Mouse (Mus musculus): Measurements from ENCODE around the gene Kxd1. TPM values are rescaled to one million over a fixed set of nuclear protein-coding genes. Genes with fewer than 3 reads are reported as not detected.

The Kxd1 gene
- polyA plus RNA-seq (2015; fragmentation: Illumina TruSeq; extraction: RNeasy Lipid Tissue Mini Kit (QIAGEN cat#74804); ENCODE audit: insufficient read depth, low read depth, low replicate concordance), result 14.3 TPM

GRCm38 (mm10) chr8:70527512-70528181, at the start of gene Kxd1, which contains the start of gene Fkbp8:
Gene Kxd1 (minus strand): TSS chr8:70527956.
Gene Fkbp8 (plus strand): TSS chr8:70527724.

GRCm38 (mm10) chr8:70539077-70539813, 11.5 kb upstream of the Kxd1 start, which contains the start of gene Ell:
Gene Ell (plus strand): TSS chr8:70539457.

GRCm38 (mm10) chr8:70510228-70510915, 17.4 kb downstream of the Kxd1 start, which contains the start of gene Uba52:
Gene Uba52 (minus strand): TSS chr8:70510801.

GRCm38 (mm10) chr8:70506328-70507026, 21.3 kb downstream of the Kxd1 start, which contains the start of gene Rex1bd:
Gene Rex1bd (minus strand): TSS chr8:70506752.

GRCm38 (mm10) chr8:70492664-70493640, 34.8 kb downstream of the Kxd1 start, which contains the start of gene Crlf1:
Gene Crlf1 (plus strand): TSS chr8:70493158.

GRCm38 (mm10) chr8:70486941-70487520, 40.7 kb downstream of the Kxd1 start, which contains the start of gene Tmem59l:
Gene Tmem59l (minus strand): TSS chr8:70487358.

GRCm38 (mm10) chr8:70476333-70477268, 51.2 kb downstream of the Kxd1 start, which contains the start of gene Klhl26:
Gene Klhl26 (minus strand): TSS chr8:70476968.

Other genes starting within 250 kb of the Kxd1 start
- gene Homer3, start 245.1 kb downstream of the Kxd1 start, polyA plus RNA-seq (2015; fragmentation: Illumina TruSeq; extraction: RNeasy Lipid Tissue Mini Kit (QIAGEN cat#74804); ENCODE audit: insufficient read depth, low read depth, low replicate concordance), result 3.4 TPM
- gene Ddx49, start 225.5 kb downstream of the Kxd1 start, polyA plus RNA-seq (2015; fragmentation: Illumina TruSeq; extraction: RNeasy Lipid Tissue Mini Kit (QIAGEN cat#74804); ENCODE audit: insufficient read depth, low read depth, low replicate concordance), result 16.1 TPM
- gene Cope, start 225.4 kb downstream of the Kxd1 start, polyA plus RNA-seq (2015; fragmentation: Illumina TruSeq; extraction: RNeasy Lipid Tissue Mini Kit (QIAGEN cat#74804); ENCODE audit: insufficient read depth, low read depth, low replicate concordance), result 97.1 TPM
- gene Cers1, start 212.2 kb downstream of the Kxd1 start, polyA plus RNA-seq (2015; fragmentation: Illumina TruSeq; extraction: RNeasy Lipid Tissue Mini Kit (QIAGEN cat#74804); ENCODE audit: insufficient read depth, low read depth, low replicate concordance), result not detected
- not detected for gene Gdf1, start 198.1 kb downstream of the Kxd1 start, polyA plus RNA-seq (2015; fragmentation: Illumina TruSeq; extraction: RNeasy Lipid Tissue Mini Kit (QIAGEN cat#74804); ENCODE audit: insufficient read depth, low read depth, low replicate concordance)
- 9.1 TPM for gene Upf1, start 174.7 kb downstream of the Kxd1 start, polyA plus RNA-seq (2015; fragmentation: Illumina TruSeq; extraction: RNeasy Lipid Tissue Mini Kit (QIAGEN cat#74804); ENCODE audit: insufficient read depth, low read depth, low replicate concordance)
- not detected for gene Comp, start 154.4 kb downstream of the Kxd1 start, polyA plus RNA-seq (2015; fragmentation: Illumina TruSeq; extraction: RNeasy Lipid Tissue Mini Kit (QIAGEN cat#74804); ENCODE audit: insufficient read depth, low read depth, low replicate concordance)
- 6.0 TPM for gene Crtc1, start 88.4 kb downstream of the Kxd1 start, polyA plus RNA-seq (2015; fragmentation: Illumina TruSeq; extraction: RNeasy Lipid Tissue Mini Kit (QIAGEN cat#74804); ENCODE audit: insufficient read depth, low read depth, low replicate concordance)
- 4.2 TPM for gene Klhl26, start 51.0 kb downstream of the Kxd1 start, polyA plus RNA-seq (2015; fragmentation: Illumina TruSeq; extraction: RNeasy Lipid Tissue Mini Kit (QIAGEN cat#74804); ENCODE audit: insufficient read depth, low read depth, low replicate concordance)
- gene Tmem59l, start 40.6 kb downstream of the Kxd1 start, polyA plus RNA-seq (2015; fragmentation: Illumina TruSeq; extraction: RNeasy Lipid Tissue Mini Kit (QIAGEN cat#74804); ENCODE audit: insufficient read depth, low read depth, low replicate concordance), result 3.6 TPM
- 23.2 TPM for gene Crlf1, start 34.8 kb downstream of the Kxd1 start, polyA plus RNA-seq (2015; fragmentation: Illumina TruSeq; extraction: RNeasy Lipid Tissue Mini Kit (QIAGEN cat#74804); ENCODE audit: insufficient read depth, low read depth, low replicate concordance)
- 39.6 TPM for gene Rex1bd, start 21.2 kb downstream of the Kxd1 start, polyA plus RNA-seq (2015; fragmentation: Illumina TruSeq; extraction: RNeasy Lipid Tissue Mini Kit (QIAGEN cat#74804); ENCODE audit: insufficient read depth, low read depth, low replicate concordance)
- gene Uba52, start 17.2 kb downstream of the Kxd1 start, polyA plus RNA-seq (2015; fragmentation: Illumina TruSeq; extraction: RNeasy Lipid Tissue Mini Kit (QIAGEN cat#74804); ENCODE audit: insufficient read depth, low read depth, low replicate concordance), result 731 TPM
- 78.4 TPM for gene Fkbp8, start 232 bp downstream of the Kxd1 start, polyA plus RNA-seq (2015; fragmentation: Illumina TruSeq; extraction: RNeasy Lipid Tissue Mini Kit (QIAGEN cat#74804); ENCODE audit: insufficient read depth, low read depth, low replicate concordance)
- 6.0 TPM for gene Ell, start 11.5 kb upstream of the Kxd1 start, polyA plus RNA-seq (2015; fragmentation: Illumina TruSeq; extraction: RNeasy Lipid Tissue Mini Kit (QIAGEN cat#74804); ENCODE audit: insufficient read depth, low read depth, low replicate concordance)
- 17.5 TPM for gene Isyna1, start 66.4 kb upstream of the Kxd1 start, polyA plus RNA-seq (2015; fragmentation: Illumina TruSeq; extraction: RNeasy Lipid Tissue Mini Kit (QIAGEN cat#74804); ENCODE audit: insufficient read depth, low read depth, low replicate concordance)
- gene Ssbp4, start 80.9 kb upstream of the Kxd1 start, polyA plus RNA-seq (2015; fragmentation: Illumina TruSeq; extraction: RNeasy Lipid Tissue Mini Kit (QIAGEN cat#74804); ENCODE audit: insufficient read depth, low read depth, low replicate concordance), result 22.8 TPM
- 2.3 TPM for gene Lrrc25, start 88.2 kb upstream of the Kxd1 start, polyA plus RNA-seq (2015; fragmentation: Illumina TruSeq; extraction: RNeasy Lipid Tissue Mini Kit (QIAGEN cat#74804); ENCODE audit: insufficient read depth, low read depth, low replicate concordance)
- 0.61 TPM for gene Gdf15, start 104.5 kb upstream of the Kxd1 start, polyA plus RNA-seq (2015; fragmentation: Illumina TruSeq; extraction: RNeasy Lipid Tissue Mini Kit (QIAGEN cat#74804); ENCODE audit: insufficient read depth, low read depth, low replicate concordance)
- 8.6 TPM for gene Pgpep1, start 132.4 kb upstream of the Kxd1 start, polyA plus RNA-seq (2015; fragmentation: Illumina TruSeq; extraction: RNeasy Lipid Tissue Mini Kit (QIAGEN cat#74804); ENCODE audit: insufficient read depth, low read depth, low replicate concordance)
- 14.0 TPM for gene Lsm4, start 145.3 kb upstream of the Kxd1 start, polyA plus RNA-seq (2015; fragmentation: Illumina TruSeq; extraction: RNeasy Lipid Tissue Mini Kit (QIAGEN cat#74804); ENCODE audit: insufficient read depth, low read depth, low replicate concordance)
- gene Jund, start 171.0 kb upstream of the Kxd1 start, polyA plus RNA-seq (2015; fragmentation: Illumina TruSeq; extraction: RNeasy Lipid Tissue Mini Kit (QIAGEN cat#74804); ENCODE audit: insufficient read depth, low read depth, low replicate concordance), result 32.7 TPM
- gene Iqcn, start 175.5 kb upstream of the Kxd1 start, polyA plus RNA-seq (2015; fragmentation: Illumina TruSeq; extraction: RNeasy Lipid Tissue Mini Kit (QIAGEN cat#74804); ENCODE audit: insufficient read depth, low read depth, low replicate concordance), result not detected
- gene Gm3336, start 190.6 kb upstream of the Kxd1 start, polyA plus RNA-seq (2015; fragmentation: Illumina TruSeq; extraction: RNeasy Lipid Tissue Mini Kit (QIAGEN cat#74804); ENCODE audit: insufficient read depth, low read depth, low replicate concordance), result not detected
- 1.9 TPM for gene Pde4c, start 195.8 kb upstream of the Kxd1 start, polyA plus RNA-seq (2015; fragmentation: Illumina TruSeq; extraction: RNeasy Lipid Tissue Mini Kit (QIAGEN cat#74804); ENCODE audit: insufficient read depth, low read depth, low replicate concordance)
- gene Rab3a, start 226.7 kb upstream of the Kxd1 start, polyA plus RNA-seq (2015; fragmentation: Illumina TruSeq; extraction: RNeasy Lipid Tissue Mini Kit (QIAGEN cat#74804); ENCODE audit: insufficient read depth, low read depth, low replicate concordance), result 12.4 TPM
- gene Mpv17l2, start 233.0 kb upstream of the Kxd1 start, polyA plus RNA-seq (2015; fragmentation: Illumina TruSeq; extraction: RNeasy Lipid Tissue Mini Kit (QIAGEN cat#74804); ENCODE audit: insufficient read depth, low read depth, low replicate concordance), result 13.1 TPM
- 9.3 TPM for gene Pik3r2, start 248.8 kb upstream of the Kxd1 start, polyA plus RNA-seq (2015; fragmentation: Illumina TruSeq; extraction: RNeasy Lipid Tissue Mini Kit (QIAGEN cat#74804); ENCODE audit: insufficient read depth, low read depth, low replicate concordance)

Data from pancreas, adult 10 weeks (tissue).